Mouse (Mus musculus) G1E (cell line): ENCODE data around the gene Sh2d1b1. TPM values are rescaled to one million over a fixed set of nuclear protein-coding genes. Genes with fewer than 3 reads are reported as not detected.
A peak's percentile ranks its signal among the peaks of the same experiment; 100 is the strongest.
"Not testable (repeated sequence)": the region's sequence is repeated elsewhere in the genome, so short reads cannot be mapped to it uniquely, and the experiment has no call there.

Experiments
- ATAC-seq: 2 replicates; pipeline ENCODE4 v1.8.0; 2016; ENCODE audit warnings: mild to moderate bottlenecking; ENCODE audit not compliant: insufficient number of reproducible peaks, poor library complexity, low FRiP score, severe bottlenecking; ENCODE audit errors: extremely low read depth
- DNase-seq: peaks from one replicate; pipeline ENCODE4 v3.0.0; 2012; ENCODE audit warnings: low spot score
- H3K27me3 ChIP-seq: 2 replicates; pipeline ENCODE4 v1.6.1; 2012; ENCODE audit warnings: mild to moderate bottlenecking, low read length, inconsistent platforms; ENCODE audit not compliant: insufficient read depth
- H3K36me3 ChIP-seq: replicated peaks from 2 replicates; pipeline ENCODE3; 2012; ENCODE audit warnings: mild to moderate bottlenecking, inconsistent platforms
- H3K4me1 ChIP-seq: 2 replicates; pipeline ENCODE4 v1.6.1; 2012; ENCODE audit warnings: low read depth, low read length, inconsistent platforms, mixed read lengths; ENCODE audit not compliant: insufficient read depth
- H3K4me3 ChIP-seq: 2 replicates; pipeline ENCODE4 v1.5.1; 2012; ENCODE audit warnings: low read depth, mild to moderate bottlenecking, inconsistent platforms, low read length, moderate library complexity, mixed read lengths
- H3K9me3 ChIP-seq: replicated peaks from 2 replicates; pipeline ENCODE4 v1.6.1; 2012; ENCODE audit warnings: inconsistent platforms
- CTCF ChIP-seq: IDR thresholded peaks from 2 replicates; pipeline ENCODE4 v1.5.1; 2012; ENCODE audit warnings: low read depth, low read length, inconsistent platforms, mixed read lengths
- GATA1 ChIP-seq: IDR thresholded peaks from 2 replicates; pipeline ENCODE4 v1.6.1; 2012; ENCODE audit warnings: borderline replicate concordance, low read length, inconsistent platforms, mixed read lengths
- GATA2 ChIP-seq: IDR thresholded peaks from 2 replicates; pipeline ENCODE4 v1.6.1; 2012; ENCODE audit warnings: low read depth, low read length, inconsistent platforms, borderline replicate concordance
- POLR2AphosphoS5 ChIP-seq: IDR thresholded peaks from 2 replicates; pipeline ENCODE4 v1.6.1; 2012; ENCODE audit warnings: low read depth, low read length, inconsistent platforms; ENCODE audit not compliant: insufficient replicate concordance
- TAL1 ChIP-seq: conservative IDR thresholded peaks from 2 replicates; pipeline ENCODE4 v1.6.1; 2012; ENCODE audit warnings: low read depth, low read length, inconsistent platforms, mixed read lengths
- polyA plus RNA-seq: library from polyadenylated mRNA; stranded (reverse); fragments of >175 nt; gene quantifications from 2 replicates; pipeline ENCODE4 v1.2.3, GENCODE M21; 2012
- total RNA-seq, 2 experiments: library from RNA; stranded (forward) in 1 of 2; stranded (reverse) in 1 of 2; fragments of 200-1000 nt in 1 of 2; fragments of >200 nt in 1 of 2; fragmentation: Nextera tagmentation in 1 of 2; gene quantifications; 2 replicates each; pipeline ENCODE4 v1.2.3; 2014 to 2017

Gene Sh2d1b1
- not detected in 2 replicates for total RNA-seq (2014; fragmentation: Nextera tagmentation)
- total RNA-seq (2017), result 0.06 and 0.16 TPM in 2 replicates
- polyA plus RNA-seq, result not detected in 2 replicates

GRCm38 (mm10) chr1:170277016-170277415, at the start of gene Sh2d1b1:
TSS of gene Sh2d1b1 (plus strand) at chr1:170277320.
- TF ChIP-seq TAL1 (no peak), GATA1 (no peak), POLR2AphosphoS5 (no peak), CTCF (no peak), GATA2 (no peak)
- Histone ChIP-seq H3K9me3 (no peaks in the 10 kb centered on the region), H3K4me1 (no peaks in the 10 kb centered on the region), H3K36me3 (no peaks in the 10 kb centered on the region), H3K4me3 (no peak within 1 kb of the TSS), H3K27me3 (peaks cover 7% of the 10 kb centered on the region; the same call in 1 of the 2 replicates)
- DNase-seq (no peak), ATAC-seq (no peak)

GRCm38 (mm10) chr1:170232688-170233087, 44.4 kb upstream of the Sh2d1b1 start, which contains the start of gene Sh2d1b2:
TSS of gene Sh2d1b2 (plus strand) at chr1:170232749.
- not testable (repeated sequence) for H3K4me1 ChIP-seq, H3K36me3 ChIP-seq, H3K4me3 ChIP-seq, H3K9me3 ChIP-seq, DNase-seq, ATAC-seq
- peaks cover 10% of the 10 kb centered on the region; the same call in 1 of the 2 replicates for H3K27me3 ChIP-seq

DNA sequence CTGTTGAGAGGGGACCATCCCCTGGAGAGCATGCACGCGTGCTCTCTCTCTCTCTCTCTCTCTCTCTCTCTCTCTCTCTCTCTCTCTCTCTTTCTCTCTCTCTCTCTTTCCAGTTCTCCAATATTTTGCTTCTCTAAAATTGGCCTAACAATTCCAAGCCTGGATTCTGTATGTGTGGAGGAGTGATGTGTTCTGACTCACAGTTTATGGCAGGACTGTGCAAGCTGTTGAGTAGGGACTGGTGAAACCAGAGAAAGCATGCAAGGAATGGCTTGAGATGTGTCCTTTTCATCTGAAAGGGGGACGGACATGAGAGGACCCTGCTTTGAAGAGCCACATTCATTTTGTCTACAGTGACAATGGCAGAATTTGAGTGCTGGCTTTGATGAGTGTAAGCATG, 32.1 kb upstream of the Sh2d1b1 start:
- no peak for TF ChIP-seq TAL1
- TF ChIP-seq POLR2AphosphoS5, result no peak
- no peak for TF ChIP-seq CTCF
- TF ChIP-seq GATA1, result no peak
- TF ChIP-seq GATA2, result no peak
- no peaks in the 10 kb centered on the region for H3K9me3 ChIP-seq
- no peaks in the 10 kb centered on the region for H3K36me3 ChIP-seq
- H3K4me3 ChIP-seq, result no peak overlapping the region
- no peaks in the 10 kb centered on the region for H3K4me1 ChIP-seq
- H3K27me3 ChIP-seq, result peaks cover 13% of the 10 kb centered on the region
- ATAC-seq (no peak), DNase-seq (no peak)

DNA sequence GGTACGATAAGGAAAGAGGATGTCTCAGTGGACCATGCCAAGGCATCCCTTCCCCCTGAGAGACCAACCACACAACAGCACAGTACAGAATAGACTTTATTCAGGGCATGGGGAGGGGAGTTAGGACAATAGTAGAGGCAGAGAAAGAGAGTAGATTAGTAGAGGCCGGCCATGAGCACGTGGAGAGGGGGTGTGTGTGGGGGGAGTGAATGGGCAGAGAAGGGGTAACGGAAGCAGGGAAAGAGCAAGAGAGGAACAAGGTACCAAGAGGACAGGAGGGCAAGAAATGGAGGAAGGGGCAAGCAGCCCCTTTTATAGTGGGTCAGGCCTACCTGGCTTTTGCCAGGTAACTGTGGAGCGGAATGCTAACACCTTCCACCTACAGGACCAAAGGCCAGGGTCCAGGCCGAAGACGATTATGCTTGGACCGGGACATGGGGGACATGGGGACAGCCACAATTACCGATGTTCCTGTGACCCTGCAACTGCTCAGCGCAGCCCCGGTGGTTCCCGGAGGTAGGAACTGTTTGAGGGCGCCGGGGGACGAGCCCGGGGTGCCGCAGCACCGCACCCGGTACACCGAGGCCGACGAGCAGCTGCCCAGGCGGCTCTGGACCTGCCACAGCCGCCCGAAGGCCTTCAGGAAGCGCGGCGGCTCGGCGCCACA, 22.1 kb upstream of the Sh2d1b1 start:
- TF ChIP-seq CTCF, result no peak
- no peak for TF ChIP-seq GATA2
- TF ChIP-seq GATA1, result no peak
- no peak for TF ChIP-seq TAL1
- no peak for TF ChIP-seq POLR2AphosphoS5
- no peak for DNase-seq
- H3K9me3 ChIP-seq, result no peaks in the 10 kb centered on the region
- no peaks in the 10 kb centered on the region for H3K27me3 ChIP-seq
- no peaks in the 10 kb centered on the region for H3K36me3 ChIP-seq
- peak; percentile 18; the same call in 1 of the 2 replicates for ATAC-seq
- peaks cover 3% of the 10 kb centered on the region; the same call in 1 of the 2 replicates for H3K4me1 ChIP-seq
- H3K4me3 ChIP-seq, result peak overlapping the region; percentile 65

DNA sequence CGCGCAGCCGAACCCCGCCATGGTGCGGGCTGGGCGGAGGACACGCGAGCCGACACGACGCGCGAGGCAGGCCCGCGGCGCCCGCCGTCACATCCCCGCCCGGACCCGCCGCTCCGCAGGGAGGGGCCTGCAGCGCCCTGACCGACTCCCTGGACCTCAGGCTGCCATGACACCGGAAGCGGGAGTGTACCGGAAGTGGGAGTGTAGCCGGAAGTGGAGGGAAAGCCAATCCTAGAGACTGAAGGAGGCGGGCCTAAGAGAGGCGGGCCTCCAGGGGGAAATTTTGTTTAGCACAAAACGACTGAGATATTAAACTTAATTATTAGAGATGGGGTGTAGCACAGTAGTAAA, 21.6 kb upstream of the Sh2d1b1 start:
- peak; percentile 93 for ATAC-seq
- Histone ChIP-seq H3K36me3 (no peaks in the 10 kb centered on the region), H3K4me3 (peak overlapping the region; percentile 65), H3K27me3 (no peaks in the 10 kb centered on the region), H3K9me3 (no peaks in the 10 kb centered on the region), H3K4me1 (peaks cover 3% of the 10 kb centered on the region; the same call in 1 of the 2 replicates)
- peak; percentile 27 for DNase-seq
- TF ChIP-seq POLR2AphosphoS5 (no peak), TAL1 (no peak), GATA2 (no peak), GATA1 (no peak), CTCF (no peak)

DNA sequence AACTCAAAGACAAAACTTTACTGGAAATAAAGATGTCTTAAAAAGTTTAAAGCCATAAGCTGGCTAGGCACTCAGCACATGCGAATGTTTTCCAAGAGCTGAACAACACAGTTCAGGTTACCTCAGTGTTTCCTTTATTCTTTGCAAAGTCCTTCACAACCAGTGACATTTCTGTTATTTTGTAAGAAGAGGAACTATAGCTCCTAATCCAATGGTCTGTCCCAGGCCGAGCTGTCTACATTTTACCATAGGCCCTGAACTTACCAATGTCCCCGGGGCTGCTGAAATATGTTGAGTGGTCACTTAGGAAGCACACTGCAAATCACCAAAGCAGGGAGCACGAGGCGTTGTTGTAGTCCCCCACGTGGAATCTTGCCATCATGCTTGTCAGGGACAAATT, 6.8 kb upstream of the Sh2d1b1 start:
- Histone ChIP-seq H3K4me1 (no peaks in the 10 kb centered on the region), H3K36me3 (no peaks in the 10 kb centered on the region), H3K9me3 (no peaks in the 10 kb centered on the region), H3K4me3 (no peak overlapping the region), H3K27me3 (0 out of 2 replicates have a peak, but pooled peaks cover 8% of the 10 kb centered on the region)
- DNase-seq (no peak), ATAC-seq (no peak)
- TF ChIP-seq GATA2, result no peak
- no peak for TF ChIP-seq POLR2AphosphoS5
- TF ChIP-seq TAL1, result no peak
- no peak for TF ChIP-seq GATA1
- TF ChIP-seq CTCF, result no peak
